In the genomic region with DNA sequence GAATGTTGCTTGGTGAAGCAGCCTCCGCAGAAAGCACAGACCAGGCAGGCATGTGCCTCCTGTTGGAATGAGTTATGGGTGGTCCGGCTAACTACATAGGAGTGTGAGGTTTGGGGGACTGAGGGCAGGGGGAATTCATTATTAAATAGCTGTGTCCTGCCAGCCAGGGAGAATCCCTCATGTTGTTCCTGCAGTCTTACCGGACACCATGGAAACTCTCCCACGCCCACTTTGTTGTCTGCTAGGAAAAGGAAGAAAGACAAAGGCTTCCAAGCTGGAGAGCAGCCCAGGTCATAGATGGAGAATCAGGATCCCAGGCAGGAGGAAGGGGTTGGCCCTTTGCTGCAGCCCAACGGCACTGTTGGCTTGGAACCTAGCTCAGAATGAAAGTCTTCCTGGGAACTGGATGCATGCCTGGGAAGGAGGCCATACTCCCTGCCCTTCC, we compare ENCODE assay signal across 8 mouse cellular contexts. TPM values are rescaled to one million over a fixed set of nuclear protein-coding genes. Genes with fewer than 3 reads are reported as not detected.
DNase-seq lines count a peak whose midpoint lies in the region; ATAC-seq and TF ChIP-seq lines count a peak whose summit lies in the region.

No protein-coding gene starts in this region.

- no peak overlapping the region for H3K9ac ChIP-seq in hindbrain, embryonic 11.5 days (ENCODE audit: low read depth, low read length)
- H3K9ac ChIP-seq in lung, postnatal 0 days (replicated peaks; ENCODE audit: low read depth), result no peak overlapping the region
- no peak overlapping the region for H3K9ac ChIP-seq in intestine, embryonic 15.5 days

- peak overlapping the region; percentile 39; the same call in 1 of the 2 replicates for H3K27ac ChIP-seq in brown adipose tissue, adult 24 weeks (replicated peaks; ENCODE audit: low read depth, low read length)
- H3K27ac ChIP-seq in forebrain, embryonic 10.5 days, result peak overlapping the region; percentile 68
- H3K27ac ChIP-seq in hindbrain, embryonic 11.5 days (ENCODE audit: low read depth, low read length), result no peak overlapping the region
- H3K27ac ChIP-seq in lung, postnatal 0 days (ENCODE audit: low read length), result no peak overlapping the region
- H3K27ac ChIP-seq in intestine, embryonic 15.5 days, result no peak overlapping the region

- no peaks in the 10 kb centered on the region; the same call in 1 of the 2 replicates for H3K36me3 ChIP-seq in forebrain, embryonic 10.5 days (replicated peaks)
- H3K36me3 ChIP-seq in hindbrain, embryonic 11.5 days (ENCODE audit: control insufficient read depth, insufficient read depth, low read length), result no peaks in the 10 kb centered on the region
- H3K36me3 ChIP-seq in lung, postnatal 0 days (ENCODE audit: insufficient read depth, low read length), result no peaks in the 10 kb centered on the region
- no peaks in the 10 kb centered on the region for H3K36me3 ChIP-seq in intestine, embryonic 15.5 days

- WGBS in forebrain, embryonic 10.5 days, result 45% methylated on average over 5 of the region's 5 CpGs
- 33% methylated on average over 5 of the region's 5 CpGs for WGBS in hindbrain, embryonic 11.5 days
- 52% methylated on average over 5 of the region's 5 CpGs for WGBS in lung, postnatal 0 days
- WGBS in intestine, embryonic 15.5 days, result 68% methylated on average over 5 of the region's 5 CpGs

- ATAC-seq in hindbrain, embryonic 11.5 days (ENCODE audit: low FRiP score), result no peak; the same call in 1 of the 2 replicates
- peak; percentile 62; the same call in 1 of the 2 replicates for ATAC-seq in lung, postnatal 0 days
- no peak for ATAC-seq in intestine, embryonic 15.5 days

- H3K4me1 ChIP-seq in brown adipose tissue, adult 24 weeks (ENCODE audit: control insufficient read depth, insufficient read depth, insufficient read length, low read length), result peaks cover 13% of the 10 kb centered on the region; the same call in 1 of the 2 replicates
- H3K4me1 ChIP-seq in forebrain, embryonic 10.5 days, result peaks cover 45% of the 10 kb centered on the region
- peaks cover 7% of the 10 kb centered on the region for H3K4me1 ChIP-seq in hindbrain, embryonic 11.5 days (replicated peaks; ENCODE audit: control insufficient read depth, insufficient read depth, low read length)
- H3K4me1 ChIP-seq in lung, postnatal 0 days (ENCODE audit: insufficient read depth, low read depth, low read length), result peaks cover 4% of the 10 kb centered on the region; the same call in 1 of the 2 replicates
- peaks cover 12% of the 10 kb centered on the region; the same call in 1 of the 2 replicates for H3K4me1 ChIP-seq in intestine, embryonic 15.5 days (replicated peaks)

- H3K4me3 ChIP-seq in brown adipose tissue, adult 24 weeks (ENCODE audit: insufficient read depth, low read depth, low read length), result no peak overlapping the region; the same call in 1 of the 2 replicates
- peak overlapping the region; percentile 23; the same call in 1 of the 2 replicates for H3K4me3 ChIP-seq in forebrain, embryonic 10.5 days
- no peak overlapping the region for H3K4me3 ChIP-seq in hindbrain, embryonic 11.5 days (ENCODE audit: low read depth, low read length)
- no peak overlapping the region for H3K4me3 ChIP-seq in lung, postnatal 0 days (ENCODE audit: low read depth, low read length)
- H3K4me3 ChIP-seq in intestine, embryonic 15.5 days (replicated peaks), result no peak overlapping the region

- no peak overlapping the region for H3K4me2 ChIP-seq in hindbrain, embryonic 11.5 days (replicated peaks; ENCODE audit: low read depth, low read length)
- H3K4me2 ChIP-seq in lung, postnatal 0 days (replicated peaks; ENCODE audit: low read depth, low read length), result no peak overlapping the region
- no peak overlapping the region for H3K4me2 ChIP-seq in intestine, embryonic 15.5 days (replicated peaks)

- H3K9me3 ChIP-seq in forebrain, embryonic 10.5 days, result no peaks in the 10 kb centered on the region
- no peaks in the 10 kb centered on the region for H3K9me3 ChIP-seq in hindbrain, embryonic 11.5 days (ENCODE audit: control insufficient read depth, low read length)
- H3K9me3 ChIP-seq in lung, postnatal 0 days (ENCODE audit: low read length), result no peaks in the 10 kb centered on the region
- H3K9me3 ChIP-seq in intestine, embryonic 15.5 days, result no peaks in the 10 kb centered on the region

- peaks cover 7% of the 10 kb centered on the region; the same call in 1 of the 2 replicates for H3K27me3 ChIP-seq in forebrain, embryonic 10.5 days (ENCODE audit: poor library complexity, severe bottlenecking)
- peaks cover 2% of the 10 kb centered on the region; the same call in 1 of the 2 replicates for H3K27me3 ChIP-seq in hindbrain, embryonic 11.5 days (ENCODE audit: control insufficient read depth, insufficient read depth, low read length)
- no peaks in the 10 kb centered on the region for H3K27me3 ChIP-seq in lung, postnatal 0 days (replicated peaks; ENCODE audit: insufficient read depth, low read length)
- H3K27me3 ChIP-seq in intestine, embryonic 15.5 days (replicated peaks), result no peaks in the 10 kb centered on the region

- no peak for DNase-seq in forebrain, embryonic 10.5 days (ENCODE audit: extremely low spot score, low spot score)
- peak; percentile 38 for DNase-seq in hindbrain, embryonic 11.5 days (ENCODE audit: low spot score)
- DNase-seq in lung, postnatal 0 days (ENCODE audit: low spot score), result peak; percentile 21
- no peak for DNase-seq in thymus, postnatal 0 days (ENCODE audit: low spot score)
- no peak for DNase-seq in ovary, adult 18-20 months (ENCODE audit: low spot score)
- no peak for DNase-seq in layer of hippocampus, adult 11-12 months (ENCODE audit: low spot score)

- no peak for TF ChIP-seq EP300 in lung, postnatal 0 days (IDR thresholded peaks at IDR 0.05)

- TF ChIP-seq CTCF in lung, postnatal 0 days (IDR thresholded peaks at IDR 0.05), result no peak

RNA-seq across cellular contexts. Expression of a gene that starts 51.6 kb away (rescaled TPM):
- 2.5 and 3.3 TPM in 2 replicates for polyA plus RNA-seq in brown adipose tissue, adult 24 weeks (2012; ENCODE audit: insufficient read depth, insufficient read length, missing spikeins)
- 18.3 and 18.6 TPM in 2 replicates for polyA plus RNA-seq in forebrain, embryonic 10.5 days (2016; fragmentation: Nextera tagmentation; extraction: Ambion mirVana)
- 9.7 and 12.0 TPM in 2 replicates for polyA plus RNA-seq in hindbrain, embryonic 11.5 days (2014; fragmentation: Nextera tagmentation; extraction: Ambion mirVana)
- polyA plus RNA-seq in lung, postnatal 0 days (2015; fragmentation: Nextera tagmentation; extraction: Ambion mirVana), result 6.1 and 6.4 TPM in 2 replicates
- 22.9 and 25.1 TPM in 2 replicates for polyA plus RNA-seq in thymus, postnatal 0 days (2015; fragmentation: Nextera tagmentation; extraction: Ambion mirVana)
- polyA plus RNA-seq in intestine, embryonic 15.5 days (2015; fragmentation: Nextera tagmentation; extraction: Ambion mirVana), result 19.3 and 20.3 TPM in 2 replicates

Comparison
In these comparisons a context has a peak if more than half of its experiments do, and no peak if none do; other contexts are left out.
1. H3K27ac ChIP-seq: peak in brown adipose tissue, adult 24 weeks (single experiment) and forebrain, embryonic 10.5 days (single experiment); none in hindbrain, embryonic 11.5 days (single experiment), lung, postnatal 0 days (single experiment) and intestine, embryonic 15.5 days (single experiment).
2. DNase-seq: peak in hindbrain, embryonic 11.5 days (single experiment) and lung, postnatal 0 days (single experiment); none in forebrain, embryonic 10.5 days (single experiment), thymus, postnatal 0 days (single experiment), ovary, adult 18-20 months (single experiment) and layer of hippocampus, adult 11-12 months (single experiment).